Mouse (Mus musculus): Measurements from ENCODE around the gene She. TPM values are rescaled to one million over a fixed set of nuclear protein-coding genes. Genes with fewer than 3 reads are reported as not detected.

The She gene
- polyA plus RNA-seq (2014; fragmentation: Nextera tagmentation; extraction: Ambion mirVana), result 0.91 and 2.4 TPM in 2 replicates

- Histone ChIP-seq H3K36me3 (ENCODE audit: control insufficient read depth, insufficient read depth, low read length) (no peaks in the 10 kb centered on the region), H3K4me3 (ENCODE audit: low read depth, low read length) (peak within 1 kb of the TSS; percentile 34), H3K4me2 (ENCODE audit: low read depth, low read length) (peak within 1 kb of the TSS; percentile 44), H3K4me1 (ENCODE audit: control insufficient read depth, insufficient read depth, low read length) (peaks cover 10% of the 10 kb centered on the region; the same call in 1 of the 2 replicates), H3K27ac (ENCODE audit: low read depth, low read length) (no peak within 1 kb of the TSS; the same call in 1 of the 2 replicates), H3K9me3 (ENCODE audit: control insufficient read depth, low read length) (no peaks in the 10 kb centered on the region), H3K9ac (replicated peaks; ENCODE audit: low read depth, low read length) (peak within 1 kb of the TSS; percentile 37; the same call in 1 of the 2 replicates), H3K27me3 (ENCODE audit: control insufficient read depth, insufficient read depth, low read length) (peaks cover 41% of the 10 kb centered on the region)
- WGBS, result 3% methylated on average over 94 of the region's 96 CpGs
- no peak for ATAC-seq (ENCODE audit: low read depth)
Measured at GRCm38 (mm10) chr3:89830815-89831591, at the start of gene She. TSS of gene She (plus strand) at chr3:89831370.

GRCm38 (mm10) chr3:89781640-89782039, 49.5 kb upstream of the She start:
- ATAC-seq (ENCODE audit: low read depth), result no peak
- 85% methylated on average over 5 of the region's 5 CpGs for WGBS
- Histone ChIP-seq H3K9ac (replicated peaks; ENCODE audit: low read depth, low read length) (no peak overlapping the region), H3K36me3 (ENCODE audit: control insufficient read depth, insufficient read depth, low read length) (peaks cover 68% of the 10 kb centered on the region), H3K4me3 (ENCODE audit: low read depth, low read length) (no peak overlapping the region), H3K27me3 (ENCODE audit: control insufficient read depth, insufficient read depth, low read length) (no peaks in the 10 kb centered on the region), H3K4me2 (ENCODE audit: low read depth, low read length) (no peak overlapping the region), H3K4me1 (ENCODE audit: control insufficient read depth, insufficient read depth, low read length) (peaks cover 6% of the 10 kb centered on the region; the same call in 1 of the 2 replicates), H3K9me3 (ENCODE audit: control insufficient read depth, low read length) (no peaks in the 10 kb centered on the region), H3K27ac (ENCODE audit: low read depth, low read length) (no peak overlapping the region)

- no peak overlapping the region for H3K4me3 ChIP-seq (ENCODE audit: low read depth, low read length)
- 18% methylated on average over 11 of the region's 11 CpGs for WGBS
- no peaks in the 10 kb centered on the region for H3K27me3 ChIP-seq (ENCODE audit: control insufficient read depth, insufficient read depth, low read length)
- H3K9me3 ChIP-seq (ENCODE audit: control insufficient read depth, low read length), result no peaks in the 10 kb centered on the region
- H3K4me2 ChIP-seq (ENCODE audit: low read depth, low read length), result no peak overlapping the region
- no peak overlapping the region; the same call in 1 of the 2 replicates for H3K9ac ChIP-seq (replicated peaks; ENCODE audit: low read depth, low read length)
- peak; percentile 58 for ATAC-seq (ENCODE audit: low read depth)
- no peak overlapping the region for H3K27ac ChIP-seq (ENCODE audit: low read depth, low read length)
- peaks cover 6% of the 10 kb centered on the region; the same call in 1 of the 2 replicates for H3K4me1 ChIP-seq (ENCODE audit: control insufficient read depth, insufficient read depth, low read length)
- peaks cover 36% of the 10 kb centered on the region for H3K36me3 ChIP-seq (ENCODE audit: control insufficient read depth, insufficient read depth, low read length)
Measured at GRCm38 (mm10) chr3:89784991-89785753, 46.0 kb upstream of the She start.

- Histone ChIP-seq H3K36me3 (ENCODE audit: control insufficient read depth, insufficient read depth, low read length) (peaks cover 25% of the 10 kb centered on the region), H3K9me3 (ENCODE audit: control insufficient read depth, low read length) (no peaks in the 10 kb centered on the region), H3K27ac (ENCODE audit: low read depth, low read length) (no peak overlapping the region), H3K27me3 (ENCODE audit: control insufficient read depth, insufficient read depth, low read length) (no peaks in the 10 kb centered on the region), H3K4me2 (ENCODE audit: low read depth, low read length) (no peak overlapping the region), H3K4me3 (ENCODE audit: low read depth, low read length) (no peak overlapping the region), H3K4me1 (ENCODE audit: control insufficient read depth, insufficient read depth, low read length) (peaks cover 6% of the 10 kb centered on the region; the same call in 1 of the 2 replicates), H3K9ac (replicated peaks; ENCODE audit: low read depth, low read length) (no peak overlapping the region)
- ATAC-seq (ENCODE audit: low read depth), result no peak
- 86% methylated on average over 6 of the region's 6 CpGs for WGBS
Measured at GRCm38 (mm10) chr3:89786275-89786674, 44.9 kb upstream of the She start.

DNA sequence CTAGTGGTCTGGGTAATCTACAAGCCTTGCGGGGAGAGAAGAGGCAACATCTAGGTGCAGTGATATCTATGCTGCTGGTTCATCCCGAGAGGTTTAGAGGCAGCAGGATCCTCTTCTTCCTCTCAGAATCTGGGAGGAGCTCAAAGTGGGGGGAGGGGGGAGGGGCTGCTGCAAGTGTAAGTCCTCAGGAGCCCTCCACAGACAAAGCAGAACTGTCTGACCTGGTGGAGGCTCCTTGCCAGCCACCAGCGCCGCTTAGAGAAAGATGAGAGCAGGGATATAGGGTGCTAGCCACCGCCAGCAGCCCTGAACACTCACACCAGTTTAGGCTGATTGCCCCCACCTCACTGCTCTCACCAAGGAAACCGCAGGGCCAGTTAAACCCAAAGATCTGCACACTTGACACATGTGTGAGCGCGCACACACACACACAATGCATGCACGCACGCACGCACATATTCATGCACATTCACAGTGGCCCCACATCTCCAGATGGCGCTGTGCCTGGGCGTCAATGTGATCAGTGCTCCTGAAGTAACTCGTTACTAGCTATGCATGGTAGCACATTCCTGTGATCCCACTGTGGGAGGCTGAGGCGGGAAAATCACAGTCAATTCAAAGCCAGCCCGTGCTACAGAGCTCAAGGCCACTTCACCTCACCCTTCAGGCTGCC, 42.4 kb upstream of the She start:
- peaks cover 6% of the 10 kb centered on the region; the same call in 1 of the 2 replicates for H3K4me1 ChIP-seq (ENCODE audit: control insufficient read depth, insufficient read depth, low read length)
- H3K9me3 ChIP-seq (ENCODE audit: control insufficient read depth, low read length), result no peaks in the 10 kb centered on the region
- ATAC-seq (ENCODE audit: low read depth), result no peak
- H3K9ac ChIP-seq (replicated peaks; ENCODE audit: low read depth, low read length), result no peak overlapping the region
- 80% methylated on average over 16 of the region's 16 CpGs for WGBS
- no peaks in the 10 kb centered on the region for H3K27me3 ChIP-seq (ENCODE audit: control insufficient read depth, insufficient read depth, low read length)
- no peak overlapping the region for H3K4me3 ChIP-seq (ENCODE audit: low read depth, low read length)
- H3K27ac ChIP-seq (ENCODE audit: low read depth, low read length), result no peak overlapping the region
- H3K36me3 ChIP-seq (ENCODE audit: control insufficient read depth, insufficient read depth, low read length), result peaks cover 3% of the 10 kb centered on the region; the same call in 1 of the 2 replicates
- no peak overlapping the region for H3K4me2 ChIP-seq (ENCODE audit: low read depth, low read length)

- no peak overlapping the region for H3K9ac ChIP-seq (replicated peaks; ENCODE audit: low read depth, low read length)
- no peak overlapping the region for H3K27ac ChIP-seq (ENCODE audit: low read depth, low read length)
- ATAC-seq (ENCODE audit: low read depth), result no peak
- H3K4me3 ChIP-seq (ENCODE audit: low read depth, low read length), result no peak overlapping the region
- H3K27me3 ChIP-seq (ENCODE audit: control insufficient read depth, insufficient read depth, low read length), result no peaks in the 10 kb centered on the region
- H3K4me1 ChIP-seq (ENCODE audit: control insufficient read depth, insufficient read depth, low read length), result no peaks in the 10 kb centered on the region
- H3K9me3 ChIP-seq (ENCODE audit: control insufficient read depth, low read length), result no peaks in the 10 kb centered on the region
- 66% methylated on average over 2 of the region's 2 CpGs for WGBS
- no peak overlapping the region for H3K4me2 ChIP-seq (ENCODE audit: low read depth, low read length)
- H3K36me3 ChIP-seq (ENCODE audit: control insufficient read depth, insufficient read depth, low read length), result no peaks in the 10 kb centered on the region
Measured at GRCm38 (mm10) chr3:89794616-89795015, 36.6 kb upstream of the She start.

GRCm38 (mm10) chr3:89795746-89796145, 35.4 kb upstream of the She start:
- Histone ChIP-seq H3K4me3 (ENCODE audit: low read depth, low read length) (no peak overlapping the region), H3K36me3 (ENCODE audit: control insufficient read depth, insufficient read depth, low read length) (no peaks in the 10 kb centered on the region), H3K27ac (ENCODE audit: low read depth, low read length) (no peak overlapping the region), H3K27me3 (ENCODE audit: control insufficient read depth, insufficient read depth, low read length) (no peaks in the 10 kb centered on the region), H3K9me3 (ENCODE audit: control insufficient read depth, low read length) (no peaks in the 10 kb centered on the region), H3K4me2 (ENCODE audit: low read depth, low read length) (no peak overlapping the region), H3K4me1 (ENCODE audit: control insufficient read depth, insufficient read depth, low read length) (no peaks in the 10 kb centered on the region), H3K9ac (replicated peaks; ENCODE audit: low read depth, low read length) (no peak overlapping the region)
- ATAC-seq (ENCODE audit: low read depth), result no peak
- 81% methylated on average over 5 of the region's 5 CpGs for WGBS

DNA sequence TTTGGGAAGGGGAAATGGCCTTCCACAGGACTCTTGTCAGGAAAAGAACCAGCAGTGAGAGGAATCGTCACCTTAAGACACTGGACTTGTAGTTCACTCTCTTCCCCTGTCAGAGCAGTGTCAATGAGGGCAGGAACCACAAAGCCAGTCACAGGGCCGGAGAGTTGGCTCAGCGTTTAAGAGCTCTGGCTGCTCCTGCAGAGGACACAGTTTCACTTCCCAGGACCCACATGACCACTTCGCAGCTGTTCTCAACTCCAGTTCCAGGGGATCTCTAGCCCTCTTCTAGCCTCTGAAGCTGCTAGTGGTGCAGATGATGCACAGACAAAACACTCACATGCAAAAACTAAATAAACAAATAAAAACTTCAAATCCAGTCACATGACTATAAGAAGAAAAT, 34.8 kb upstream of the She start:
- H3K27ac ChIP-seq (ENCODE audit: low read depth, low read length), result no peak overlapping the region
- 69% methylated on average over 4 of the region's 4 CpGs for WGBS
- no peak for ATAC-seq (ENCODE audit: low read depth)

More for the DNA sequence above, 34.8 kb upstream of the She start:
- Histone ChIP-seq H3K4me1 (ENCODE audit: control insufficient read depth, insufficient read depth, low read length) (no peaks in the 10 kb centered on the region), H3K9me3 (ENCODE audit: control insufficient read depth, low read length) (no peaks in the 10 kb centered on the region), H3K27me3 (ENCODE audit: control insufficient read depth, insufficient read depth, low read length) (no peaks in the 10 kb centered on the region), H3K4me3 (ENCODE audit: low read depth, low read length) (no peak overlapping the region), H3K9ac (replicated peaks; ENCODE audit: low read depth, low read length) (no peak overlapping the region), H3K4me2 (ENCODE audit: low read depth, low read length) (no peak overlapping the region), H3K36me3 (ENCODE audit: control insufficient read depth, insufficient read depth, low read length) (no peaks in the 10 kb centered on the region)
